Mouse (Mus musculus): Measurements from ENCODE around the gene Rpl36a.

Gene Rpl36a

GRCm38 (mm10) chrX:134599922-134600565, 14.6 kb downstream of the Rpl36a start:
- DNase-seq (ENCODE audit: low read depth, low spot score), result no peak

GRCm38 (mm10) chrX:134600659-134601379, 15.4 kb downstream of the Rpl36a start, which contains the start of the genes Gla and Hnrnph2:
Gene Gla, minus strand, starts transcription at chrX:134601125.
Gene Hnrnph2, plus strand, starts transcription at chrX:134601179.
- peak; percentile 92 for DNase-seq (ENCODE audit: low read depth, low spot score)

GRCm38 (mm10) chrX:134601380-134602120, 16.1 kb downstream of the Rpl36a start:
- DNase-seq (ENCODE audit: low read depth, low spot score), result no peak

- no peak for DNase-seq (ENCODE audit: low read depth, low spot score)
Measured at GRCm38 (mm10) chrX:134609472-134609871, 24.0 kb downstream of the Rpl36a start.

- no peak for DNase-seq (ENCODE audit: low read depth, low spot score)
Measured at GRCm38 (mm10) chrX:134610984-134611383, 25.5 kb downstream of the Rpl36a start.

- DNase-seq (ENCODE audit: low read depth, low spot score), result no peak
Measured at GRCm38 (mm10) chrX:134612285-134612959, 27.0 kb downstream of the Rpl36a start.

GRCm38 (mm10) chrX:134614306-134614705, 28.9 kb downstream of the Rpl36a start:
- peak; percentile 46 for DNase-seq (ENCODE audit: low read depth, low spot score)

- DNase-seq (ENCODE audit: low read depth, low spot score), result no peak
Measured at GRCm38 (mm10) chrX:134619695-134620094, 34.2 kb downstream of the Rpl36a start.

- no peak for DNase-seq (ENCODE audit: low read depth, low spot score)
Measured at GRCm38 (mm10) chrX:134620254-134620865, 34.9 kb downstream of the Rpl36a start.

- DNase-seq (ENCODE audit: low read depth, low spot score), result no peak
Measured at GRCm38 (mm10) chrX:134621685-134622084, 36.2 kb downstream of the Rpl36a start.

- DNase-seq (ENCODE audit: low read depth, low spot score), result no peak
Measured at GRCm38 (mm10) chrX:134623350-134623749, 37.9 kb downstream of the Rpl36a start.

GRCm38 (mm10) chrX:134628200-134628599, 42.7 kb downstream of the Rpl36a start:
- no peak for DNase-seq (ENCODE audit: low read depth, low spot score)

GRCm38 (mm10) chrX:134632710-134633109, 47.3 kb downstream of the Rpl36a start:
- DNase-seq (ENCODE audit: low read depth, low spot score), result no peak

GRCm38 (mm10) chrX:134635111-134635510, 49.7 kb downstream of the Rpl36a start:
- no peak for DNase-seq (ENCODE audit: low read depth, low spot score)

- DNase-seq (ENCODE audit: low read depth, low spot score), result no peak
Measured at GRCm38 (mm10) chrX:134635860-134636259, 50.4 kb downstream of the Rpl36a start.
